Mouse (Mus musculus) ovary, postnatal 14 days (tissue): Measurements from ENCODE around the gene Zcchc14.

Experiments
- DNase-seq: peaks from one replicate; pipeline ENCODE4 v3.0.0; 2022; ENCODE audit warnings: low spot score

Gene Zcchc14

DNA sequence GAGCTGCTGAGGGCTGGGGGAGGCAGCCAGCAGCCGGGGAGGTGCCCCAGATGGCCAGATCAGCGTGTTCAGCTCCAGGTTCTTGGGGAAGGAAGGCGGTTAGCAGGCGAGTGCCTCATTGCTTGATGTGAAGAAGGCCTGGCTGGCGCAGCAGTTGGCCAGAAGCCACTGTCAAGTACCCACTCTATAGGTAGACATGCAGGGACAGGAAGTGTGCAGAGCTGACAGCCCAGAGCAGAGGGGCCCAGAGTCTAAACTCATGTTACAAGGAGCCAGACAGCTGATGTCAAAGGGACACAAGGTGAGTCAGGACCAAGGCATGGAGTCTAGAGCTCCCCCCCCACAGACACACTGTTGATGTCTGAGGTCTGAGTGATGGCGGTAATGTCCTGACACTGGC is 102.6 kb downstream of the Zcchc14 start:
- DNase-seq, result no peak
